Mouse (Mus musculus) heart, postnatal 25 days (tissue): ENCODE results near the gene Ccndbp1. TPM values are rescaled to one million over a fixed set of nuclear protein-coding genes. Genes with fewer than 3 reads are reported as not detected.

Experiments
- DNase-seq: peaks from one replicate; pipeline ENCODE4 v3.0.0; 2022; ENCODE audit warnings: low spot score
- intact Hi-C: fragments of 180-260 bp; cut with DNase I; formaldehyde crosslinking; loops from one replicate; pipeline ENCODE4 v1.15.1; 2025
- microRNA-seq: library from miRNA; unstranded; fragments of <30 nt; microRNA quantifications from one replicate; pipeline ENCODE4 v1.2.0, GENCODE M21; 2022
- total RNA-seq, 2 experiments: library from RNA; stranded (reverse); gene quantifications; 2 replicates each; pipeline ENCODE4 v1.2.3; 2021

Ccndbp1 gene
- total RNA-seq, 2 experiments from 2014 or later, result 27.9 to 33.7 TPM

GRCm38 (mm10) chr2:121057997-121058396, 49.8 kb downstream of the Ccndbp1 start:
- intact Hi-C loops, result no loop called here
- no peak for DNase-seq

- intact Hi-C loops, result no loop called here
- DNase-seq, result no peak
These were observed 53.1 kb downstream of the Ccndbp1 start for GRCm38 (mm10) chr2:121061315-121061714.

Small RNAs within 50 kb of the gene (microRNA-seq; reads per million reads assigned to microRNA genes)
- not detected for gene Gm44325

Other genes with a start within 250 kb of the Ccndbp1 start
- gene Cdan1, start 158.3 kb upstream of the Ccndbp1 start, total RNA-seq, result 10 to 100 TPM; 10.5 to 11.1 TPM
- 10 to 100 TPM; 12.4 to 15.4 TPM for gene Ttbk2, start 157.8 kb upstream of the Ccndbp1 start, total RNA-seq
- gene Ubr1, start 37.7 kb upstream of the Ccndbp1 start, total RNA-seq, result 10 to 100 TPM; 21.6 to 22.1 TPM
- 1 to 10 TPM; 3.5 to 4.9 TPM for gene Tmem62, start 31.4 kb upstream of the Ccndbp1 start, total RNA-seq
- under 1 TPM; 0.21 to 0.95 TPM for gene Epb42, start 28.7 kb downstream of the Ccndbp1 start, total RNA-seq
- gene Tgm5, start 77.4 kb downstream of the Ccndbp1 start, total RNA-seq, result not detected
- not detected for gene Tgm7, start 101.4 kb downstream of the Ccndbp1 start, total RNA-seq
- gene Adal, start 132.0 kb downstream of the Ccndbp1 start, total RNA-seq, result 1 to 10 TPM; 8.0 to 9.9 TPM
- gene Lcmt2, start 132.2 kb downstream of the Ccndbp1 start, total RNA-seq, result 1 to 10 TPM; 9.5 to 9.7 TPM
- gene Tubgcp4, start 162.3 kb downstream of the Ccndbp1 start, total RNA-seq, result 10 to 100 TPM; 11.4 to 17.6 TPM
- 1 to 10 TPM; 6.6 to 8.2 TPM for gene Zscan29, start 162.7 kb downstream of the Ccndbp1 start, total RNA-seq